Mouse (Mus musculus) retina, embryonic 14.5 days (tissue): ENCODE data around the gene Gm8994.
A peak's percentile ranks its signal among the peaks of the same experiment; 100 is the strongest.
"Not testable (repeated sequence)": the region's sequence is repeated elsewhere in the genome, so short reads cannot be mapped to it uniquely, and the experiment has no call there.

Experiments
- DNase-seq: peaks from one replicate; pipeline ENCODE4 v3.0.0-alpha.2; 2015; ENCODE audit warnings: low spot score

Gm8994 gene

DNA sequence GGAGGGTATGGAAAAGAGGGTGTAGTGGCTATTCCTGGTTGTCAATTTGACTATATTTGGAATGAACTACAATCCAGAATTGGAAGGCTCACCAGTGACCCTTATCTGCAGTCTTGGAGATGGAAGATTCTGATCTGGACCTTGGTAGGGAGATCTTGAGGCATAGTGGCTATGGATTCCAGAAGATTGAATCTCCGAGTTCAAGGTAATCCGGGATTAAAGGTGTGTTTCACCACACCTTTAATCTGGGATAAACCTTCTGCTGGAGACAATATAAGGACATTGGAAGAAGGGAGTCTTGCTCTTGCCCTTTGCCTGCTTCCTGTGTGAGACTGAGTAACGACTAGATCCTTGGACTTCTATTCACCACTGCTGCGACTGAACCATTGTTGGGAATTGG lies at the start of gene Gm8994:
TSS of gene Gm8994 (plus strand) at position 301 of the 400 bp plus-strand sequence.
- not testable (repeated sequence) for DNase-seq

DNA sequence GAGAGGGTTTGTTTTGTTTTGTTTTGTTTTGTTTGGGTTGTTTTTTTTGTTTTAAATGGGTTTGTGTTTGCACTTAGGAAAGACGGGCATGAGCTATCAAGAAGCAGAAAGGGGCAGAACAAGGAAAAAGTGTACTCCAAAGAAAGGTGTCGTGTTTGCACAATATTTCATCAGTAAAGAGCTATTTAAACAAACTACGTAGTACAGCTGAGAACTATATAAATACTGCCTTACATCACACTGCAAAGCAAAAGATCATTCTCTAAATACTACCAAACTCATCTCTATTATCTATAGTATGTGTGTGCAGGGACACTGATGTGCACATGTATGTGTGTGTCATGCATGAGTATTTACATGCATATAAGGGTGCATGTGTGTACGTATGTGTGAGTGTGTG lies 49.7 kb upstream of the Gm8994 start:
- no peak for DNase-seq

DNA sequence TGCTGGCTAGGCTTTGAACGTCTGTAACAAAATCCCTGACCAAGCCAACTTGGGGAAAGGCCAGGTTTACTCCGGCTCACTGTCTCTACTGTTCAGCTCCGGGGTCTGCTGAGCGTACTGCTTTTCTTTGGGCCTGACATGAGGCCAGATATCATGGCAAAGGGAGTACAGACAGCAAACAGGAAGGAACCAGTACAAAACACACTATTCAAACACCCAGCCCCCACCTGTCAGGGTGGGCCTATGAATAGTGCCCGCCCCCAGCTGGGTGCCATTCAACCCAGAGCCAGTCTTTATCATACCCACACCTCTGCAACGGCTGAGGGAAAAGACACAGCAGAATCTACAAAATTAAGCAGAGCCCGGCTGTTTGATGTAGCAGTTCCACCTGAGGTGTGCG lies 42.8 kb upstream of the Gm8994 start:
- DNase-seq, result no peak

DNA sequence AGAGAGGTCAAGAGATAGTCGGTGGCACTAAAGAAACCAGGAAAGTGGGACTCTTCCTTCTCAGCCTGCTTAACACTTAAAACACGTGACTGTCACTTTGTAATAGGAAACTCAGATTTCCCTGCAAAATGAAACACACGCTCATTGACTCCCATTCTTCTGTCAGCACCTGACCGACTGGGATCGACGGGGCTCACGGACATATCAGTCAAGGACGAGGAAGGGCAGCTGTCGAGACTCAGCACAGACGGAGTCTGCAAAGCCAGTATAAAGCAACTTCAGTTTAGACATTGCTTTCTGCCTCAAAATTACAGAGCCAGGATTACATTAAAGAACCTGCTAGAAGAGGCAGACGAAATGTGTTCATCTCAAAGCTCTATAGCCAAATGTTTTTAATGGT lies 41.2 kb upstream of the Gm8994 start:
- DNase-seq, result no peak

DNA sequence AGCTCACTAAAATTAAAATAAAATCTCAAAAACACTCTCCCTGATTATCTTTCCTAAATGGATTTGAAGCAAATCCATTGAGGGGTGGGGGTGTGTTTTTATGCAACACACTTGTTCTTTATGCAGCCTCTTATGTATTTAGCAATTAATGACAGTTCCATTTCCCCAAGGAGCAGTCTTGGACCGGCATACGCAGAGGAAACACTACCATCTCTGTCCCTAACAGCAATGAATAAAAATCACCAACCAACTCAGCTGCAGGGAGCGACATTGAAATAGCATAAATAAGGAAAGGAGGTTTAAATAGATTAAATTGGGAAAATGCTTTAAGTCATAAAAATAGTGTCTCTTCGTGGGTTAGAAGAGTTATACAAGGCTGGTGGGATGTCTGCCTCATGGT lies 40.8 kb upstream of the Gm8994 start:
- no peak for DNase-seq

DNA sequence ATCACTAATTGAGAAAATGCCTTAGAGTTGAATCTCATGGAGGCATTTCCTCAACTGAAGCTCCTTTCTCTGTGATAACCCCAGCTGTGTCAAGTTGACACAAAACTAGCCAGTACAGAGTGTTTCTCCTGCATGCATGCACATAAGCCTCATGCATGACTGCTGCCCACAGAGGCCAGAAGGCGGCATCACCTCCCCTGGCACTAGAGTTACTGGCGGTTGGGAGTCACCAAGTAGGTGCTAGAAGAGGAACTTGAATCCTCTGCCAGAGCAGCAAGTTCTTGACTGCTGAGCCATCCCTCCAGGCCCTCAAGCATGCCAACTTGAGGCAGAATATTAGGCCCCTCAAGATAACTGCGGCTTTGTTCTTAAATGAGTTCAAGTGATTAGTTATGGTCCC lies 35.9 kb upstream of the Gm8994 start:
- DNase-seq, result no peak

DNA sequence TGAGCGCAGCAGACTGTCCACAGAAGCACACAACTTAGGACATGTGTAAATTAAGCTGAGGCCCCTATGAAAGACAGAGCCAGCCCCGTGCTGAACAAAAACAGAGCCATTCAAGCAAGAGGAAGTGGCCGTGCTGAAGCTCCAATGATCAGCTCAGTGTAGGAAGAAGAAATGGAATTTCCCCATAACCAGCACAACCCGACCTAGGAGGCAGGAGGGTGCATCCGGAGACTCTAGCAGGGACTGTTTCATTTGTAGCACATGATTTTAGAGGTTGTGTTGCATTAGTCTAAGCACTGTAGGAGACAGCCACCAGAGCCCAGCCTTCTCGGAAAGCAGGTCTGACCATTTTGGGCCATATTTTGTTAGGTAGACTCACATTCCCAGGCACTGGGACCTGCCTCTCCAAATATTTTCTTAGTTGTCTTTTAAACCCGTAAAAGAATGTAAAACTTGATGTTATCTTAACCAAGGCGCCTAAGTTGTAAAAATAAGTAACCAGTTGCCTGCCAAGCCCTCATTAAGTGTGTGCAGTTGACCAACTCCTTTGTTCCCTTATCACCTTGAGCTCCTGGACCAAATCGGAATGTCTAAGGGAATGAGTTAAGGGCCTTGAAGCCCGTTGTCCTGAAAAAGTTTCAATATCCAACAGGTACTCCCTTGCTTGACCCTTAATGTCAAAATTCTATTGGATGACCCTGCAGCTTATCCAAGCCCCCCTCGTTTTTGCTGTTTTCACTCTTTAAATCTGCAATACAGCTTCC lies 35.2 kb upstream of the Gm8994 start:
- no peak for DNase-seq

DNA sequence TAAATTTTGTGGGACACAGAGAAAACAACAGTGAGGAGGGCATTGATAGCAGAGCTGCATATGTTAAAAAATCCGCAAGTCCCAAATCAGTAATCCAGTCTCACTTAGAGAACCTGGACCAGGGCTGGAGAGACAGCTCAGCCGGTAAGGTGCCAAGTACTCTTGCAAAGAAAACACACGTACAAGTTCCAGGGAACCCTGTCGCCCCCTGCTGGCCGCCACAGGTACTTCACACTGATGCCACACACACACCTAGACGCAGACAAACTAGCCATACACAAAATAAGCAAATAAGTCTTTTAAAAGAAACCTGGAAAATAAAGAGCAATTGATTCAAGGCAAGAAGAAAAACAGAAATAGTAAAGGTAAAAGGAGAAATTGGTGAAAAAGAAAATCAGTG lies 33.6 kb upstream of the Gm8994 start:
- DNase-seq, result no peak

DNA sequence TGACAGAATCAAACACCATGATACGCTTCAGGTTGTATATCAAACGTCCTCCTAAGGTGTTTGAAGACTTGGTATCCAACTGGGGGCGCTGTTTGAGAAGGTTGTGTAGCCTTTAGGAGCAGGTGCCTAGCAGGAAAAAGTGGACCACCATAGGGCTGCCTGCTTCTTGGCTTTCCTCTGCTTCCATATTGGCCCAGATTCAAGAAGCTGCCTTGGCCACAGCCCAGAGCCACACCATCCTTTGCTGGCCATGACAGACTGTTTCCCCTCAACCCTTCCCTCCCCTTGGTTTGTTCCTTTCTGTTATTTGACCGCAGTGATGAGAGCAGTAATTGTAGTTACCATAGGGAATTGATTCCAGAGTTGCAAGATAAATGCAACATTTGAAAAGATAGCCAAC lies 31.5 kb upstream of the Gm8994 start:
- DNase-seq, result no peak

DNA sequence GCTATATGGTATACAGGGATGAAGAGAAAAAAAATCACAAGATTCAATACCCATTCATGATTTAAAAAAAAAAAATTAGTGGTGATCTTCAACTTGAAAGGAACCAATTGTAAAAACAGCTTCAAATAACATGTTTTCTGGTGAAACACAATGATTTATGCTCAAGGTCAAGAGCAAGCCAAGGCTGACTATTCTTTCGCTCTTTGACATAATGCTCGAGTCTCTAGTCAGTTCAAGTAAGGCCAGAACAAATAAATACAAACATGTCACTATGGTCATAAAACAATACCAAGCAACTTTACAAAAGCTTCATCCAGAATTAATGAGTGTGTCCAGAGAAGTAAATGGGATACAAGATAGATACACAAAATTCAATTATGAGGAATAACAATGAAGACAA lies 31.1 kb upstream of the Gm8994 start:
- no peak for DNase-seq

DNA sequence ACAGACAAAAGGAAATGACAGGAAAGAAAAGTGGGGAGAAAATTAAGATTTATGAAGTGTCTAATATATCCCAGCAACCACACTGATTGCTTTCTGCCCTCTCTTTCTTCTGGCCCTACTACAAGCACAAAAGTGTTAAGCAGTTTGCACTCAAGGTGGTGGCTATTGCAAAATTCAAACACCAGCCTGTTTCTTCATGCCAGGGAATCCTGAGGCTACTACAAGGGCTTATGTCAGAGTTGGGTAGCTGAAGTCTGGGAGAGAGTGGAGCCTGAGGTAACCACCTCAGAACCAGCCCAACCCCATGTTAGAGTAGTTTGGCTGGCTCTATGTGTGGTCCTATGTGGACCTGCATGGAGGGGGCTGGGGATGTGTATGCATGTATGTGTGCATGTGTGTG lies 23.8 kb upstream of the Gm8994 start:
- no peak for DNase-seq

DNA sequence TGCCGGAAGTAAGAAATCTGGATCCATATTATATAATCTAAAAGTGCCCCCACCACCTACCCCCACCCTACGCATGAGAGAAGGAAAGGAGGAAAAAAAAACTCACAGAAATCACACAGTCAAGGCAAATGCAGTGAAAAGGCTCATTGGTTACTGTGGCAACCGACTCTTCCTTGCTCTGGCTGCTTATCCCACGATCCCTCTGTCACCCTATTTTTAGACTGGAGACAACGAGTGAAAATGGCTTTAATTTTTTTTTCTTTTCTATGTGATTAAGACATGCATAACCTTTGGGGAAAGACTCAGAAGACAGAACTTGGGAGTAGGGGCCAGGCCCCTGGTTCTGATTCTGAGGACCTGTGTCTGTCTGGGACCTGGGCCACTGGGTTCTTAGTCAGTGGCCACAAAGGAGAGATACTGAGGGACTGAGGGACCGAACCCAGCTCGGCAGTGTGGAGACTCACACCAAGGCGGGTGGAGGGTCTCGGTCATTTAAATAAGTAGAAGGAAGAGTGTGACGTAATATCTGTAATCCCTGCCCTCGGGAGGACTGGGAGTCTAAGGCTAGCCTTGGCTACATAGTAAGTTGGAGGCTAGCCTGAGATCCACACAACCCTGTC lies 22.9 kb upstream of the Gm8994 start:
- no peak for DNase-seq

DNA sequence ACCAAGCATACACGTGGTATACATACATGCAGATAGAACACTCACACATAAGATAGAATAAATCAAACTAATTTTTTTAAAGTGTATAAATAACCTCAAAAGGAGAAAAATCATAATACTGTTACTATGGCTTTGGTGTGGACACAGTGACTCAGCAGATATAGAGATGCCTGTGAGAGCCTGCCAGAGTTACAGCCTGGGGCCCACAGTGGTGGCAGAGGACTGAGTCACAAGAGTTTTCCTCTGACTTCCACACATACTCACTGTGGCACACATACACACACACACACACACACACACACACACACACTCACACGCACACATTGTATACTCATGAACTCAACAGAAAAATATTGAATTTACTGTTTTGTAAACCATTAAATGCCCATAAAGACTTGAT lies 17.9 kb upstream of the Gm8994 start:
- no peak for DNase-seq

DNA sequence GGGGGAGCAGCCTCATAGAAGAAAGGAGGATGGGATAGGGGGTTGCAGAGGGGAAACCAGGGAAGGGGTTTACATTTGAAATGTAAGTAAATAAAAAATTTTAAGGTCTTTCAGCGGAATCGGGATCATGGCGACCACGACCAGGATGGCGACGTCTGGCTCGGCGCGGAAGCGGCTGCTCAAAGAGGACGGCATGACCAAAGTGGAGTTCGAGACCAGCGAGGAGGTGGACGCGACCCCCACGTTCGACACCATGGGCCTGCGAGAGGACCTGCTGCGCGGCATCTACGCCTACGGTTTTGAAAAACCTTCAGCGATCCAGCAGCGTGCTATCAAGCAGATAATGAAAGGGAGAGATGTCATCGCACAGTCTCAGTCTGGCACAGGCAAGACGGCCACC lies 1.1 kb downstream of the Gm8994 start:
- DNase-seq, result not testable (repeated sequence)

DNA sequence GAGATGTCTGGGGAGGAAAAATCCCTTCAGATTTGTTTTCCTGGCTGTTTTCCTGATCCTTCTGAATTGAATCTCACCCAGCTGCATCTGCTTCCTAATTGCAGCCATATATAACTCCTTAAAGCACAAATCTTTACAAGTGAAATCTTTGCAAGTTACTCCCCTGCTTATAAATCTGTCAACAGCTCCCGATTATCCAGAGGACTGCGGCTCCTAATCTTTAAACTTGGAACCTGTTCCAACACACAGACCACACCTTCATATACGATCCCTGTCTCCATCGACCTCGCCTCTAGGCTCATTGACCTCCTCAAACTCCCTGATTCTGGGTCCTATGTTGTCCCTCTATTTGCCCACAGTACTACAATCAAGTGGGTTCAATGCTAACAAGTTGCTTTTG lies 13.3 kb downstream of the Gm8994 start:
- no peak for DNase-seq

DNA sequence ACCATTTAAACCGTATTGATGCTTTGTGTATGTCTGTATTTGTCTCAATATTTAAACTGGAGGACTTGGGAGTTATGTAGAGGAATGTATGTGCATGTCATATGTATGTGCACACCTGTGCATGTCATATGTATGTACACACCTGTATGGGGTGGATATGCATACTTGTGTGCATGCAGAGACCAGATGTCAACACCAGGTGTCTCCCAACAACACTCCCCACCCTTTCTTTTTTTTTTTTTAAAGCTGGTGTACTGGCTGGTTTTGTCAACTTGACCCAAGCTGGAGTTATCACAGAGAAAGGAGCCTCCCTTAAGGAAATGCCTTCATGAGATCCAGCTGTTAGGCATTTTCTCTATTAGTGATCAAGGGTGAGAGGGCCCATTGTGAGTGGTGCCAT lies 13.8 kb downstream of the Gm8994 start:
- DNase-seq, result no peak

DNA sequence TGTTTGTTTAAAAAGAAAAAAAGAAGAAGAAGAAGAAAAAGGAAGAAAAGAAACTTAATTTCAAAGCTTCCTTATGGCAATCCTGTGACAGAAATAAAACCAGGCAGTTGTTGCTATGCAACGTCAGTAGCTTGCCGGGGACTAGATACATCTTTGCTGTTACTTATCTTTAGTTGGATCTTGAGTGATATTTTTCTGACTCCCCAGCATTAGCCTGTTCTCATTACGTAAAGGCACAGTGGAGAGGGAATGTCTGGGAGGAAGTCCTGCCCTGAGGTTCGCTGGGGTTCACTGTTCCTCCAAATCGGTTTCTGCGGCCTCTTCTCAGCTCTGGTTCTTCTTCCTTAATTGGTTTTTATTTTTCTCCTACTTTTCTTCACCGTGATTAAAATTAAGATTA lies 16.5 kb downstream of the Gm8994 start:
- DNase-seq, result no peak

DNA sequence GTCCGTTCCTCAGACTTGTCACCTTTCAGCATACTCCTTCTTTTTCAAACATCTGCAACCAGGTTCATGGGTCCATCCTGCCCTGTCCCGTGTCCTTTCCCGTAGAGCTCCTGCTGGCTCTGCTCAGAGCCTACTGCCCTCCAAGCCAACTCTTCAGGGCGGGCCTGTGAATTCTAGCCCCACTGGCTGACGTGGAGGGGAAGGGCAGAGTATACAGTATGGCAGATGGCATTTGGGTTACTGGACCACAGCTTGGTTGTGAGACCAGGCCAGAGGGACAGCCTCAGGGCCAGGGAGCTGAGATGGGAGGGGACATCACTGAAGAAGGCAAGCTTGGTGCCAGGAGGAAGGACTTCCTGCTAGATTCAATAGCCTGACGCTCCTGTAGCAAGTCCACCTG lies 17.7 kb downstream of the Gm8994 start:
- DNase-seq, result no peak

DNA sequence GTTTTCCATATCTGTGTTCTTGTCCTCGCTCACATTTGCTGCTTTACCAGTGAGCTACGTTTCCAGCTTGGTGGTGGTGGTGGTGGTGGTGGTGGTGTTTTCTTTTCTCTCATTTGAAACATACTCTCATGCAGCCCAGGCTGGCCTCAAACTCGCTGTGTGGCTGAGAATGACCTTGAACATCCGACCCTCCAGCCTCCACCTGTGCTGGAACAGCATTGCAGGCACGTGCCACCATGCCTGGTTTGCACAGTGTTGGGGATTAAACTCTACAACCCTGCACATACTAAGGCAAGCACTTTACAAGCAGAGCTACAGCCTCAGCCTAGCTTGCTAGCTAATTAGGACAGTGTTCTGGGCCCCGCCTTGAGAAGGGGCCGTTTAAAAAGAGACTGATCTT lies 18.3 kb downstream of the Gm8994 start:
- no peak for DNase-seq

DNA sequence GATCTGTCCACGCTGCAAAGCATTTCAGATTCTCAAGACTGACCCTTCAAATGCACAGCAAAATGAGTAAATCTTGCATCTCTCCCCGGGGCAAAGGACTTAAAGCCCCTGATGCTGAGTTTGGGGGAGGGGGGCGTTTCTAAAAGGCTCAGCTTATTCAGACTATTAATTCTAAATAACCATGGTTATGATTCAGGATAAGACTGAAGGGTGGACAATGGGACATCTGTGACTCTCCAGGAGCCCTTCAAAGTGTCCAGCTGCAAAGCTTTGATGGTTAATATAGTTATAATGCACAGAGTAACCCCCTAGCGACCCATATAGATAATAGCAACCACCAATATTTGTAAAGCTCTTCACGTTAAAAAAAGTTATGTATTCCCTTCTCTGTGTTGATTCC lies 19.7 kb downstream of the Gm8994 start:
- DNase-seq, result peak; percentile 9

DNA sequence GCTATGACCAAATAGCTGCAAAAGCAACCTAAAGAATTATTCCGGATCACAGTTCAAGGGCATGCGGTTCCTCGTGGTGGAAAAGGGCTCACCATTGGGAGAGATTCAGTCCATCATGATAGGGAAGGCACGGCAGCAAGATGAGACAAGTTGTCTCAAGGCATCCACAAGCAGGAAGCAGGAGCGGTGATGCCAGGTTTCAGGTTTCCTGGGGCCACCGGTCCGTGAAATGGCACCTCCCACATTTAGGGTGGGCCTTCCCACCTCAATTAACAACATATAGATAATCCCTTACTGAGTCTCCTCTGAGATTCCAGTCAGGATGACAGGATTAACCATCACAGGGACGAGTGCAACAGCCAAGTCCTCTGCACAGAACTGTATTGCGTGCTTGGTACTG lies 20.3 kb downstream of the Gm8994 start:
- DNase-seq, result no peak

DNA sequence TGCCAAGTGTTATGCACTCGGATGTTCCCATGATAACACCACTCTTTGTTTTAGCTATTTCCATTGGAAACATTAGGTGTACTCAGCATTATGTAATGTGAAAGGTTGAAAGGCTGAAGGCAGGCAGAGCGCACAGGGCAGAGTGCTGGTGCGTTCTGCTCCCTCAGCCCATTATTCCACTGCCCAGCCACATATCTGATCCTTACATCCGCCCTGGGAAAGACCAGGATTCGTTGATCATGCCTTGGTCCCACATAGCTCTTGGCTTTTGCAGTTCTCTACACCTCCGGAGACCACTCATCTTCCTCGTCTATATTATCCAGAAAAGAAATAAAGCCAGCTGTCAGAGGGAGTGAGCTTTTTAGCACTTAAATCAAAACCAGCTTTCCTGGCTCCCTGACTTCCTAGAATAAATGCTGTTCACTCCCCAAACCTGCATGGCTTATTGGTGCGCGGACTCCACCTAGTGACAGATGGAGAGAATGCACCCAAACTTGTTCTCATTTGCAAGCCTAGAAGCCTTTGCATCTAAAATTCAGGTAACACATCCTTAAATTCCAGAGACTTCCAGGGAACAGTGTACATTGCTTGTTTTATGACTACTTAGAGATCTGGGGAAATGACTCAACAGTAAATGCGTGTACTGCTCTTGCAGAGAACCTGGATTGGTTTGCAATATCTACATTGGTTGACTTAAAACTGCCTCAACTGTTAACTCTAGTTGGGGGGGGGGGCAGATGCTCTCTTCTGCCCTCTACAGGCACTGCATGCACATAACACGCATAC lies 26.3 kb downstream of the Gm8994 start:
- peak; percentile 86 for DNase-seq

DNA sequence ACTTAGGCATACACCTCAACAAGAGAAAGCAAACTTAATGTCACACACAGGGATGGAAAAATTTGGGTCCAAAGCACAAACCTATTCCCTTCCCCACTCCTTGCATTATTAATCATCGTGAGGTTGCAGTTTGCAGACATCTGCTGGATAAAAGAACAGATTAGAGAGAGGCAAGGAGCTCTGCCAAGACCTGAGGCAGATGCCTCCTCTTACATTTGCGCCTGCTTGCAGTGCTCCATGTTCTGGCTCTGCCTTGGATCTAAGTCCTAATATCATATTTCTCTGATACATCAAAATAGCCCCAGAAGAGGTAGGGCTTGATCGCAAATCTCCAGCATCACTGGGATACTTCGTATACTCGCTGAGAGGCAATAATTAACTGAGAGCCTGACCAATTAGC lies 31.1 kb downstream of the Gm8994 start:
- DNase-seq, result no peak
